Mouse (Mus musculus): ENCODE data around the gene Tnnc1. TPM values are rescaled to one million over a fixed set of nuclear protein-coding genes. Genes with fewer than 3 reads are reported as not detected.

The Tnnc1 gene
- total RNA-seq, 2 experiments from 2014 or later = 337 to 379 TPM

GRCm38 (mm10) chr14:31182786-31183290, 25.3 kb upstream of the Tnnc1 start:
- DNase-seq (ENCODE audit: low spot score in 2 of 2) = no peak

- DNase-seq (ENCODE audit: low spot score in 2 of 2) = no peak
Measured at GRCm38 (mm10) chr14:31183541-31183940, 24.6 kb upstream of the Tnnc1 start.

GRCm38 (mm10) chr14:31184195-31184594, 23.9 kb upstream of the Tnnc1 start:
- DNase-seq (ENCODE audit: low spot score in 2 of 2) = no peak

GRCm38 (mm10) chr14:31186656-31187055, 21.5 kb upstream of the Tnnc1 start:
- no peak for DNase-seq (ENCODE audit: low spot score in 2 of 2)

- DNase-seq (ENCODE audit: low spot score in 2 of 2) = no peak
Measured at GRCm38 (mm10) chr14:31188771-31189181, 19.3 kb upstream of the Tnnc1 start.

- DNase-seq (ENCODE audit: low spot score in 2 of 2) = no peak
Measured at GRCm38 (mm10) chr14:31189348-31189747, 18.8 kb upstream of the Tnnc1 start.

- no peak for DNase-seq (ENCODE audit: low spot score in 2 of 2)
Measured at GRCm38 (mm10) chr14:31191936-31192335, 16.2 kb upstream of the Tnnc1 start.

GRCm38 (mm10) chr14:31193791-31194190, 14.3 kb upstream of the Tnnc1 start:
- DNase-seq (ENCODE audit: low spot score in 2 of 2) = no peak

- no peak for DNase-seq (ENCODE audit: low spot score in 2 of 2)
Measured at GRCm38 (mm10) chr14:31194441-31194840, 13.7 kb upstream of the Tnnc1 start.

GRCm38 (mm10) chr14:31194891-31195513, 13.1 kb upstream of the Tnnc1 start:
- DNase-seq (ENCODE audit: low spot score in 2 of 2) = peak in 1 of 2 experiments; percentile 64

- no peak for DNase-seq (ENCODE audit: low spot score in 2 of 2)
Measured at GRCm38 (mm10) chr14:31195521-31195920, 12.6 kb upstream of the Tnnc1 start.

GRCm38 (mm10) chr14:31195968-31196367, 12.1 kb upstream of the Tnnc1 start:
- DNase-seq (ENCODE audit: low spot score in 2 of 2) = no peak

GRCm38 (mm10) chr14:31197547-31198516, 10.3 kb upstream of the Tnnc1 start:
- DNase-seq (ENCODE audit: low spot score in 2 of 2) = peak in 1 of 2 experiments; percentile 69

- DNase-seq (ENCODE audit: low spot score in 2 of 2) = no peak
Measured at GRCm38 (mm10) chr14:31199599-31199998, 8.5 kb upstream of the Tnnc1 start.

GRCm38 (mm10) chr14:31200038-31200437, 8.1 kb upstream of the Tnnc1 start:
- no peak for DNase-seq (ENCODE audit: low spot score in 2 of 2)

GRCm38 (mm10) chr14:31204844-31205243, 3.3 kb upstream of the Tnnc1 start:
- no peak for DNase-seq (ENCODE audit: low spot score in 2 of 2)

GRCm38 (mm10) chr14:31205244-31205561, 2.9 kb upstream of the Tnnc1 start:
- no peak for DNase-seq (ENCODE audit: low spot score in 2 of 2)

- DNase-seq (ENCODE audit: low spot score in 2 of 2) = peak; percentile 49 to 70
Measured at GRCm38 (mm10) chr14:31205562-31206467, 2.3 kb upstream of the Tnnc1 start.

- DNase-seq (ENCODE audit: low spot score in 2 of 2) = peak; percentile 93 to 97
Measured at GRCm38 (mm10) chr14:31206472-31206981, 1.6 kb upstream of the Tnnc1 start.

GRCm38 (mm10) chr14:31207070-31207830, 862 bp upstream of the Tnnc1 start:
- no peak for DNase-seq (ENCODE audit: low spot score in 2 of 2)
